Mouse (Mus musculus) myocyte (in vitro differentiated cells): ENCODE results near the gene Rpl29.

Experiments used
- CEBPB ChIP-seq: IDR thresholded peaks from 2 replicates; pipeline ENCODE4 v1.6.1; 2011; ENCODE audit warnings: mild to moderate bottlenecking, moderate library complexity; ENCODE audit not compliant: poor library complexity, insufficient read depth, severe bottlenecking
- MAX ChIP-seq: IDR thresholded peaks from one replicate; pipeline ENCODE4 v1.6.1; 2011; ENCODE audit warnings: low read depth, mild to moderate bottlenecking, control low read depth
- POLR2A ChIP-seq: IDR thresholded peaks from one replicate; pipeline ENCODE4 v1.6.1; 2011; ENCODE audit warnings: low read depth, mild to moderate bottlenecking, control low read depth, moderate library complexity; ENCODE audit not compliant: insufficient read length
- POLR2AphosphoS2 ChIP-seq: IDR thresholded peaks from one replicate; pipeline ENCODE4 v1.6.1; 2011; ENCODE audit warnings: low read depth, control low read depth; ENCODE audit not compliant: insufficient read length
- TCF12 ChIP-seq: IDR thresholded peaks from one replicate; pipeline ENCODE4 v1.6.1; 2011; ENCODE audit warnings: mild to moderate bottlenecking, control low read depth; ENCODE audit not compliant: poor library complexity, insufficient read depth, severe bottlenecking
- USF1 ChIP-seq: IDR thresholded peaks from one replicate; pipeline ENCODE4 v1.6.1; 2011; ENCODE audit warnings: low read depth, mild to moderate bottlenecking, control low read depth, moderate library complexity

DNA sequence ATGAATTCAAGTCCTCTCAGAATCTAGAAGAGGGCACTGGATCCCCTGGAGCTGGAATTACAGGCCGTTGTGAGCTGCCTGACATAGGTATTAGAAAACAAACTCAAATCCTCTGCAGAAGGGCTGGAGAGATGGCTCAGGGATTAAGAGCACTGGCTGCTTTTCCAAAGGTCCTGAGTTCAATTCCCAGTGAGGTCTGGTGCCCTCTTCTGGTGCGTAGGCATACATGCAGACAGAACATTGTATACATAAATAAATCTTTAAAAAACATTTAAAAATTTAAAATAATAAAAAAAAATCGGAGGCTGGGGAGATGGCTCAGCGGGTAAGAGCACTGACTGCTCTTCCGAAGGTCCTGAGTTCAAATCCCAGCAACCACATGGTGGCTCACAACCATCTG is 13.4 kb downstream of the Rpl29 start:
- TF ChIP-seq CEBPB (no peak), POLR2A (no peak), MAX (no peak), POLR2AphosphoS2 (no peak), USF1 (no peak), TCF12 (no peak)
